Mouse (Mus musculus) gastrocnemius, adult 18-20 months (tissue): ENCODE data around the gene Eif4b. TPM values are rescaled to one million over a fixed set of nuclear protein-coding genes. Genes with fewer than 3 reads are reported as not detected.

ENCODE experiments used
- DNase-seq: peaks from one replicate; pipeline ENCODE4 v3.0.0; 2021; ENCODE audit warnings: low spot score
- total RNA-seq, 2 experiments: library from RNA; stranded (reverse); gene quantifications; 2 replicates each; pipeline ENCODE4 v1.2.3; 2021

The Eif4b gene
- total RNA-seq, 2 experiments from 2014 or later, result 224 to 227 TPM

DNA sequence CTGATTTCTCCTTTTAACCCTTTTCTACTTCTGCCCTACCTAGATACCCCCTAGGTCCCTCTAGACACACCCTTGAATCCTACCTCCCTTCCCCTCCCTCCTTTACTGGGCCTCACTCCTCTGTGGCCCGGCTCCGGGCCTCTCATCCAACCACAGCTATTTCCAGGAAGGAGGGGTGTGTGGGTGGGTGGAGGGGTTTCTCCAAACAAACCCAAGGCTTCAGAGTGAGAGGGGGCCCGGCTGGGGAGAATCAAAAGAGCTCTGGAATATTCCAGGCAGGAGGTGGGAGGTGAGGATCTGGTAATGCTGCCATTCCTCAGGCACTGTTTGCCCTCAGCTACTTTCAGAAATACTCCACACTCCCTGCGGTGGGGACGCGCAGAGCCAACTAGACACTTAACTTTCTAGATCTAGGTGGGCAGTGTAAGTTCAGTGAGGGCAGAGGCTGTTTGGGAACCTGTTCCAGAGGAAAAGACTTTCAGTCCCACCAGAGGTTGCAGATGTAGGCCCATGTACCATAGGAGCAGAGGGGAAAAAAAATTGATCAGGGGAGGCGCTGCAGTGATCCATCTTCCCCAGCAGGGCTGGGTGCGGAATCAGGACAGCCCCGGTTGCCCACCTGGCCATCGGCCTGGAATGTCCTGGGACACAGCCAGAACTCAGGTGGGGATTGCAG lies 27.6 kb downstream of the Eif4b start:
- peak; percentile 53 for DNase-seq

DNA sequence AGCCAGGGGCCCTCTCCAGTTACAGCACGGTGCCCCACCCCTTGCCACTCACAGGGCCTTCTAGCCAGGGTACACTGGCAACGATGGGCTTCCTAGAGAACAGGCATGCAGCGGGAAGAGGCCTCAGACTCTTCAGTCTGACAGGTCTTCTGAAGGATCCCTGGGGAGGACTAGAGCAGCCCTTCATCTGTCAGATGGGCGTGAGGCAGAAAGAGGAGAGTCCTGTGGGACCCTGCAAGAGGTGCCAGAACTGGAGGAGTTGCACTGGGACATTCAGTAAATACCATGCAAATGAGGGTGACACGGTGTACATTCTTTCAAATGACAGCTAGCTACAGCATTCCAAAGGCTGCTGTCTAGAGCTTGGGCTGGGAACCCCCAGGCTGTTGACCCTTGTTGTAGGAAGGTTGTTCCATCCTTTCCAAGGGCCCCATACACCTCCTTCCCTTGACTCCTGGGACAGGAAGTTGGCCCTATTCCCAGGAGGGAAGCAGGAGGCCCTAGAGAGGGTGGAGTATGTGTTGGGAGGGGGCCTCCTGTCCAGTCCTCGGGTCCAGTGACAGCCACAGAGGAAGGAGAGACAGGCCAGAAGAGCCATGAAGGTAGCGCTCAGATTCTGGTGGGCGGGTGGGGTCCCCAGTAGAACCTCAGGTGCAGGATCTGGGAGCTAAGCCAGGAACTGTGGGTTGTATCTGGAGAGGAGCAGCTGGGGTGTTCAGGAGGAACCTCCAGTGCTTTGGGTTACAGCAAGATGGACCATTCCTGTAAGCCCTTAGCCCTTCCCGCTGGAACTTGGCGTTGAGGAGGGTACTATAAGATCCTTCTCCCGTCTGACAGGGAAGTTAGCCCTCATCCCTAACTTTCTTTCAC lies 28.3 kb downstream of the Eif4b start:
- peak; percentile 66 for DNase-seq

DNA sequence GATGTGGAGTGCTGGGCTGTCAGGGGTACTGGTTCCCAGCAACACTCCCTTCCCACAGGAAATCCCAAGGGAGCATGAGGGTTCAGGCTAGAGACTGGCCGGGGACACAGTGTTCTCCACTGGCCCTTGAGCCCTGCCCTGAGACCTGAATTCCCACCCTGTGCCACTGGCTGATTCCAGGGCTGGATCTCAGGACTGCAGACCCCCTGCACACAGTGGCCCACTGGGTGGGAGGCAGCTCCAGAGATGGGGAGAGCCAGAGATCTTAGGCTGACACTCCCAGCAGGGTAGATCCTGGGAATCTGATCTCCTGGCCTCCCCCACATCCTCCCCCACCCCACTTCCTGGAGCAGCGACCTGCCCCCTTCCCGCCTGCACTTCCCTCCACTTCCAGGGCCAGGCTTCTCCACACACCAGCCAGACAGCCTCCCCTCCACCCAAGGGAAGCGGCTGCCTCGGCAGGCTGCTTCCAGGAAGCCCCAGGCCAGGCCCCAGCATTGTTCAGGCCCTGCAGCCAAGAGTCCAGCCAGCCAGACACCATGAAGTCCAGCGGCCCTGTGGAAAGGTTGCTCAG lies 29.1 kb downstream of the Eif4b start:
- DNase-seq, result peak; percentile 78

DNA sequence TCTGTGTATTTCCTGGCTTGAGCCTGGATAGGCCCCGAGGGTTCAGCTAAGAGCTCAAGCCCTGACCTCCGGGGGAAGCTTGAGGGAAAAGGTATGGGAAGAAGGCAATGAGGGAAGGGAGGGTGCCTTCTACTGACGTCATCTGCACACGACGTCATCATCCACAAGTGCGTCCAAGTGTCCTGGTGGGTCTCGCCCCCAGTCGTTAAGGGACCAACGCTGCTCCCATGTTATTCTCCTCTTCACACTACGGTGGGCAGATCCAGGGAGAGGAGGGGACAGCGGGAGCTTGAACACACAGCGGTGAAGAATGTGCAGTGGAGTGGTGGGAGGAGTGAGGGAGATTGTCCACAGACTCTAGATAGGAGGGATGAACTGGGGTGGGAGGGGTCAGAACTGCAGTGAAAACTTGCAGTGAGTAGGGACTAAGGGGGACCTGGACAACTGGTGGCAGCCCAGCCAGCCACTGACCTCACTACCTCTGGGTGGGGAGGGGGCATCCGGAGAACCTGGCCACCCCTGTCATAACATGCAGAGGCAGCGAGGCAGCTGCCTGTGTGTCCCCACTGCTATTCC lies 29.9 kb downstream of the Eif4b start:
- peak; percentile 73 for DNase-seq

DNA sequence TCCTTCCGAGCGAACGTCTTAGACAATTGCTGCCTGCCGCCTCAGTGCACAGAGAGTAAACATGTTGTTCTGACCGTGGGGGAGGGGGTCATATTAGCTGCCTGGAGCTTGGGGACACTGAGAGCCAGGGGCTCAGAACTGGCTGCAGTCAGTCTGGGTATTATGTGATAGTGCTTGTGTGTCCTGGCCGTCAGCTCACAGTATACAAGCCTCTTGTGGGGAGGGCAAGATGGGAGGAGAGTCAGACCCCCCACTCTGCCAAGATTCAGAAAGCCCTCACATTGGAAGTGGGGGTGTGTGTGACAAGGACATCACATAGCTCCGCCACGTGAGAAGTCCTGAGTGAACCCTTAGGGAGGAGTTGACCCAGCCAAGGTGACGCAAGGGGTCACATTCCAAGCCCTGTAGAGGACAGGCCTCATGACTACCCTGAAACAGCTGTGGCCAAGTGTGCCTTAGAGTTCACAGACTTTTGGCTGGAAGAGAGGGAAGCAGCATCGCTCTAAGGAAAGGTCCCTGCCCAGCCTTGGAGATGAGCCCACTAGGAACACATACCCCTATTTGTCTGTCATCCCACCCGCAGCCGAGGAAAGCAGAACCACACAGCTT lies 30.5 kb downstream of the Eif4b start:
- peak; percentile 95 for DNase-seq

DNA sequence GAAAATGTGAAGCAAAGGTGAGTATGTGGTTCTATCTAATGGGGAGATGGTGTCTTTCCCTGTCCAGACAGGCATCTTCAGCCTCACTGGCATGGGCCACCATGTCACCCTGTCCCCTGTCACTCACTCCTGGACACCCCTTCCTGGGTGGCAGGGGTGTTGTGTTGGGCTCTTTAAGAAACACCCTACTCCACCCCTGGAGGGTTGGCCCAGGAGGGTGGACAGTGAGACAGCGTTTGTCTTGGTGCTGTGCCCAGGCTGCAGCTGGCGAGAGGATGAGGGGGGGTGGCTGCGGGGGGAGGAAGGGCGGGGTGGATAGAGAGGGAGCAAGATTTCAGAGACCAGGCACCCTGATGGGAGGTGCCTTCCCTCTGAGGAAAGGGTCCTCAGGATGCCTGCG lies 31.8 kb downstream of the Eif4b start:
- DNase-seq, result peak; percentile 88

DNA sequence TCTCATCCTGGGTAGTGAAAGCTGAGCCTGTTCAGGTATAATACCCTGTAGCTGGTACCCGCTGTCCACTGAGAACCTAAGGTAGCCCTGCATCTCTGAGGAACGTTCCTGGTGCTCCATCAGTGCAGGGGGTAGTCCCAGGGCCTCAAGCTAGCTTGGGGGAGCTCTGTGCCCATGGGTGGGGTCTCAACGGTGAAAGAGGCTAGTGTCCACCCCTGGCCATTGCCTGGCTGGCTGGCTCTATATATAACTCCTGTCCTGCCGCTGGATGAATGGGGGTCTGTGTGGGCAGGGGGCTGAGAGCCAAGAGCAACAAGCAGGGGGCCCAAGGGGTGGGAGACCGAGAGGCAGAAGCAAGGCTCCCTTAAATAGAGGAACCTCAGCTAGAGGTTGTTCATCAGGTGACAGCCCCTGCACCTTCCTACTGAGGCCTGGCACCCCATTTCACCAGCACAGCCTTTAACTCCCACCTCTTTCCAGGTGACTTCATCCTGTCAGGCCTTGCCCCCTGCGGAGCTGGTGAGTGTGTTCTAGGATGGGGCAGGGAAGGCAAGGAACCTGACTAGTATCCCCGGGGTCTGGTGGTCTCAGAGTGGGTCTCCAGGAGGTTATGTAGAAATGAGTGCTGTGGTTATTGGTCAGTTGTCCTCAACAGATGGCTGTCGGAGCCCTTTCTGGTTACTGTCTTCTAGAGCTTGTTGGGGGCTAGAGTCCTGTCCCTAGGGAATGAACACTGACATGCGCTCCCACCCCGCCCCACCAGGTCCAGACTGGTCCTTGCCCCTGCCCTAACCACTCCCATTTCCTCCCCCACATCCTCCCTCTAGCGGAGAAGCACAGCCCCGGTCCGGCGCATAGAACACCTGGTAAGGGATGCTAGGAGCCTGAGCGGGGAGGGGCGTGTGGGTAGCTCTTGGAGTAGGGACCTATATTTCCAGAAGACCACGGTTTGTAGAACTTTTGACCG lies 32.5 kb downstream of the Eif4b start:
- peak; percentile 39 for DNase-seq

DNA sequence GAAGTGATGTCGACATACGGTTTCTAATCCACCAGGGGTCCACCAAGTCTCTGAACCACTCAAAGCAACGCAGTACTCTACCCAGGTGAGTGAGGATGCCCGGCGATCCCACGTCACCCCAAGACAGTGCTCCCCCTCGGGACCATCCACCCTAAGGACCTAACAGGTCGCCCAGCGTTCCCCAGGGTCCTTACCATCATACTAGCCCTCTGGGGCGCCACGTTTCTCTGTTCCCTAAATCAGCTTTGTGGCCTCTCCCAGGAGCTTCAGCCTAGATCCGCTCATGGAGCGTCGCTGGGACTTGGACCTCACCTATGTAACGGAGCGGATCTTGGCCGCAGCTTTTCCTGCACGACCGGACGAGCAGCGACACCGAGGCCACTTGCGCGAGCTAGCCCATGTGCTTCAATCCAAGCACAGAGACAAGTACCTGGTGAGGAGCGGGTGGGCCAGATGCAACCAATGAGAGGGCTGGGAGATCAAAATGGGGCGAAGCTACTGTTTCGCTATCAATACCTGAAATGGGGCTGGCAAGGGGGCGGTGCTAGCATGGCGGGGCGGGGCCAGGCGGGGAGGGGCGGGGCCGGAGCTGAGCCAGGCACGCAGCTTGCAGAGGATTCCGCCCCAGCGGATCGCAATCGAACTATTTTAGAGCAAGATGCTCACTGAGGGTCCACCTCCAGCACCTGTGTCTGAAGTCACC lies 33.3 kb downstream of the Eif4b start:
- no peak for DNase-seq

DNA sequence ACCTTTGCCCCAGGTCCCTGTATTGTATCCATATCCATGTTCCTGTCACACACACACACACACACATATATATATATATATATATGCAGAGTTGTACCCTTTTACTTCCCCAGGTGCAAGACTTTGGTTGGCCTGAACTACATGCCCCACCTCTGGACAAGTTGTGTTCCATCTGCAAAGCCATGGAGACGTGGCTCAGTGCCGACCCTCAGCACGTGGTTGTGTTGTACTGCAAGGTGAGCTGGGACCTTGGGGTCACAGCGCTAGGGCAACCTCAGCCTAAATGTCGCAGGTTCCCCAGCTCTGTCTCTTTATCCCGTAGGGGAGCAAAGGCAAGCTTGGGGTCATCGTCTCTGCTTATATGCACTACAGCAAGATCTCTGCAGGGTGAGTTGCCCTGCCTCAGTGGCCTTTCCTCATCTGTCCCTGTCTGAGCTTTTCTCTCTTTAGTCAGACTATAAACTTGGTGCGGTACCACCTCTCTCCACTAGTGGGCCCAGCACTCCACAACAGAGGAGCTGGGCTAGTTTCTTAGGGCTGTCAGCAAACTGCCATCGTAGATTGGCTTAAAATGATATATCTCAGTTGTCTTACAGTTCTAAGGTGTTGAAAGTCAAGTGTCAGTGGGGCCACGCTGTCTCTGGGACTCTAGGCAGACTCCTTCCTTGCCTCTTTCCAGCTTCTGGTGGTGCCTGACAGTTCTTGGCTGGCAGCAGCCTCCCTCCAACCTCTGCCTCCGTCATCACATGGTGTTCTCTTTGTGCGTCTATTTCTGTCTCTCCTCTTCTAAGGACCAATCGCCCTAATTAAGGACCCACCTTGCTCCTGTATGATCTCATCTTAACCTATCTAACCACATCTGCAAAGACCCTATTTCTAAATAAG lies 34.4 kb downstream of the Eif4b start:
- peak; percentile 70 for DNase-seq

DNA sequence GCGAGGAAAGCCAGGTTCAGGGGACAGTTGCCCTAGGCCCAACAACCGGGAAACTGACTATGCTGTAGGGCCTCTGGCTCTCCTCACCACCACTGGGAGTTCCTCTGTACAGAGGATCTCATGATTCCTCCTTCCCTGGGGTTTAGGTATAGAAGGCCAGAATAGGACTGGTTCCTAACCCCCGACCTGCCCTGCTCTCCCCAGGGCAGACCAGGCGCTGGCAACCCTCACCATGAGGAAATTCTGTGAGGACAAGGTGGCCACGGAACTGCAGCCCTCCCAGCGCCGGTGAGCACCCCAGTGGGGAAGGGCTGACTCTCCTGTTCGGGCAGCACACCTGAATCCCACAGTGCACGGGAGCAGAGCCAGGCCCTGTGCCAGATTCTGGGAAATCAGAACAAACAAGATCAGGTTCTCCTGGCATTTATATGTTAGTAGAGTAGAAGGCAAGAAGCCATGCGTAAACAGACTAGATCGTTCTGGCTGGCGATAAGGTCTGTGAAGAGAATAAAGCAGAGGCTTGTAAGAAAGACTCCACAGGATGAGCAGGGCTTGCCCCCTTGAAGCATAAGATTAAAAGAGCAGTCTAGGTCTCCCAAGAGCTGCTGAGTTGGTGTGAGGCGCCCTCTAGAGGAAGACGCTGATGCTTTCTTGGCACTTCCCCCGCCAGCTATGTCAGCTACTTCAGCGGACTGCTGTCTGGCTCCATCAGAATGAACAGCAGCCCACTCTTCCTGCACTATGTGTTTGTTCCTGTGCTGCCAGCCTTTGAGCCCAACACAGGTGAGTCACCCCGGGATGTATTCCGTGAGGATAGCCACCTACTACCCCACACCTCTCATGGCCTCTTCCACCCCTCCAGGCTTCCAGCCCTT lies 35.3 kb downstream of the Eif4b start:
- peak; percentile 87 for DNase-seq

DNA sequence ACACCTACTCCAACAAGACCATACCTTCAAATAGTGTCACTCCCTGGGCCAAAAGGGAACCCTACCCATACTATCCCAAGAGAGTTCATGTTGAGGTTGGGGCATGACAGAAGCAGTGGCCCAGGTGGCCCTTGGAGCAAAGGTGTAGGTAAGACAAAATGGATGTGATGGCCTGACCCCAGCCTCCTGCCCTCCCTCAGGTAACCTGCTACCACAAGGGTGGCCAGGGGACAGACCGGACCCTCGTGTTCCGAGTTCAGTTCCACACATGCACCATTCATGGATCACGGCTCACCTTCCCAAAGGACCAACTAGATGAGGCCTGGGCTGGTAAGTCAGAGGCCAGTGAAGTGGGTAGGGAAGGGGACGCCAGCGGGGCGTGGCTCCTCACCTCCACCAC lies 36.7 kb downstream of the Eif4b start:
- no peak for DNase-seq

DNA sequence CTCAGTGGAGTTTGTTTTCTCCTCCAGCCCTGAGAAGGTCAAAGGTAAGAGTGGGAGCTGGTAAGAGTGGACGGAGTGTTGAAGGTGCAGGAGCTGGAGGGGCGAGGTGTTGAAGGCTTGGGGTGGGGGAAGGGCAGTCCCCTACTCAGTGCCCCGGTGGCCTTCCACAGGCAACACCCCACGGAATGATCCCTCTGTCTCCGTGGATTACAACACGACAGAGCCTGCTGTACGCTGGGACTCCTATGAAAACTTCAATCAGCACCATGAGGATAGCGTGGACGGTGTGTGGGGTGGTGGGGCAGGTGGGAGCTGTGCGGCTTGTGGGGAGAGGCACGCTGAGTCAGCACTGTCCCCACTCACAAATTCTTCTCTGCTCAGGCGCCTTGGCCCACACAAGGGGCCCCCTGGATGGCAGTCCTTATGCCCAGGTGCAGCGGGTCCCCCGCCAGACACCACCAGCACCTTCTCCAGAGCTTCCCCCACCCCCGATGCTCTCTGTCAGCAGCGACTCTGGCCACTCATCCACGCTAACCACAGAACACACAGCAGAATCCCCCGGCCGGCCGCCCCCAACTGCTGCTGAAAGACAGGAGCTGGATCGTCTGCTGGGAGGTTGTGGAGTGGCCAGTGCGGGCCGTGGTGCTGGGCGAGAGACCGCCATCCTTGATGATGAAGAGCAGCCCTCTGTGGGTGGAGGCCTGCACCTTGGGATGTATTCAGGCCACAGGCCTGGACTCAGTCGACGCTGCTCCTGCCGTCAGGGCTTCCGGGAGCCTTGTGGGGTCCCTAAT lies 37.3 kb downstream of the Eif4b start:
- DNase-seq, result no peak

DNA sequence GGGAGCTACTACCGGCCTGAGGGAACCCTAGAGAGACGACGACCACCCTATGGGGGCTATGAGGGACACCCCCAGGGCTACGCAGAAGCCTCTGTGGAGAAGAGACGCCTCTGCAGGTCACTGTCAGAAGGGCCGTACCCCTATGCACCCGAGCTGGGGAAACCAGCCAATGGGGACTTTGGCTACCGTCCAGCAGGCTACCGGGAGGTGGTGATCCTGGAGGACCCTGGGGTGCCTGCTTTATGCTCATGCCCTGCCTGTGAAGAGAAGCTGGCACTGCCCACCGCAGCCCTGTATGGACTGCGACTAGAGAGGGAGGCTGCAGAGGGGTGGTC lies 37.9 kb downstream of the Eif4b start:
- DNase-seq, result no peak

DNA sequence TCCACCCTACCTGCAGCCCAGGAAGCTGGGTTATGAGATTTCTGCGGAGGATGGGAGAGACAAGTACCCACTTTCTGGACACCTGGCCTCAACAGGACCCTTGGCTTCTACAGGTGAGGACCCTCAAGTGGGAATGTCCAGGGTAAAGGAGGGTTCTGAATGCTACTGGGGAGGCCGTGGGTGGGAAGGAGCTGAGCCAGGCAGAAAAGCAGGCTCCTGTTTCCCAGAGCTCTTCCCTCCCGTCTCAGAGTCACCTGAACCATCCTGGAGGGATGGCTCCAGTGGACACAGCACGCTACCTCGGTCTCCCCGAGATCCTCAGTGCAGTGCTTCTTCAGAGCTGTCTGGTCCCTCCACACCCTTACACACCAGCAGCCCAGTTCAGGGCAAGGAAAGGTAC lies 38.6 kb downstream of the Eif4b start:
- DNase-seq, result no peak

DNA sequence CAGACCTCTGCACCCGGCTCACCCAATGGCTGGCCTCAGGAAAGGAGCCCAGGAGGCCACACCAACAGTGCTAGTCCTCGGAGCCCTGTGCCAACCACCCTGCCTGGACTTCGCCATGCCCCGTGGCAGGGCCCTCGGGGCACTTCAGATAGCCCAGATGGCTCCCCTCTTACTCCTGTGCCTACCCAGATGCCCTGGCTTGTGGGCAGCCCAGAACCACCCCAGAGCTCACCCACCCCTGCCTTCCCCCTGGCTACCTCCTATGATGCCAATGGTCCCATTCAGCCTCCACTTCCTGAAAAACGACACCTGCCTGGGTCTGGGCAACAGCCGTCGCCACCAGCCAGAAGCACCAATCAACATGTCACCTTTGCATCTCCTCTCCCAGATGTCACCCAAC lies 39.3 kb downstream of the Eif4b start:
- no peak for DNase-seq

DNA sequence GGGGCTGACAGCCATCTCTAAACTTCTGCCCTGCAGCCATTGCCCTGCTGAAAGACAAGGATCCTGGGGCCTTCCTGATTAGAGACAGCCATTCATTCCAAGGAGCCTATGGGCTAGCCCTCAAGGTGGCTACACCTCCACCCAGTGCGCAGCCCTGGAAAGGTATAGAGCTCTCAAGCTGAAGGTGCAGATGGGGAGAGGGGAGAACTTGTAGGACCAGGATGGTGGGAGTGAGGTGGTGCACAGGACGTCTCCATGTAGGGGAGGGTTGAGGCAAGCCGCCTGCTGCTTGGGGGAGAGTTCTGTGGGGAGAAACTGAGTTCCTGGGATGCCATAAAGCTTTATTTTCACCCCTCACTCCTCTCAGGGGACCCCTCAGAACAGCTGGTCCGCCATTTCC lies 40.1 kb downstream of the Eif4b start:
- no peak for DNase-seq

DNA sequence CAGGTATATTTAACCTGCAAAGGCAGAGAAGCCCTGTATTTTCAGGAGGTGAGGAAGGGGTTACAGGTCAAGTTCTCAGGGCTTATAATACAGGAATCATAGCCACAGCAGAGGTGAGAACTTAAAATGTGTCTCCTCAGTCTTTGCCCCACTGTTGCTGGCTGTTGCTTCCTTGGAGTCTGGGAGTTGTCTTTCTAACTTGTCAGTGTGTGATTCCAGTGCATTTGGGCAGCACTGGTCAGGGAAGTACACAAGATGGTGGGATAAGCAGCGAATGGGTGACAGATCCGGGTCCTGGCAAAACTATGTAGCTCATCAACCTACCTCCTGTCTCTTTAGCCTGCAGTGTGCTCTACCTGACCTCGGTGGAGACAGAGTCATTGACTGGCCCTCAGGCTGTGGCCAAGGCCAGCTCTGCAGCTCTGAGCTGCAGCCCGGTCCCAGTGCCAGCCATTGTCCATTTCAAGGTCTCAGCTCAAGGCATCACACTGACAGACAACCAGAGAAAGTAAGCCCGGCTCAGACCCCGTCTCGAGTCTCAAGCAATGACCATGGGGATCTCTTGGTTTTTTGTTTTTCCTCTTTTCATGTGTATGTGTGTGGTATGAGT lies 41.2 kb downstream of the Eif4b start:
- no peak for DNase-seq
